Mouse (Mus musculus) liver, embryonic 16.5 days (tissue): Measurements from ENCODE around the gene 4933427D14Rik. TPM values are rescaled to one million over a fixed set of nuclear protein-coding genes. Genes with fewer than 3 reads are reported as not detected.

ENCODE experiments used
- ATAC-seq: fragments of 200-750 bp; cut with Nextera tagmentation; 2 replicates; pipeline ENCODE4 v1.8.0; 2017; ENCODE audit warnings: low read depth, mild to moderate bottlenecking, moderate number of reproducible peaks, moderate library complexity
- H3K27ac ChIP-seq: fragments of 300-500 bp; sonication (generic); 2 replicates; pipeline ENCODE4 v1.5.1; 2014; ENCODE audit warnings: mild to moderate bottlenecking, low read length
- H3K27me3 ChIP-seq: fragments of 300-500 bp; sonication (generic); 2 replicates; pipeline ENCODE4 v1.6.1; 2014; ENCODE audit warnings: low read depth, low read length, mixed read lengths; ENCODE audit not compliant: control insufficient read depth, insufficient read depth
- H3K36me3 ChIP-seq: fragments of 300-500 bp; sonication (generic); 2 replicates; pipeline ENCODE4 v1.6.1; 2014; ENCODE audit warnings: mild to moderate bottlenecking; ENCODE audit not compliant: control insufficient read depth, insufficient read depth
- H3K4me1 ChIP-seq: fragments of 300-500 bp; sonication (generic); 2 replicates; pipeline ENCODE4 v1.6.1; 2014; ENCODE audit warnings: low read depth, low read length, mixed read lengths; ENCODE audit not compliant: control insufficient read depth
- H3K4me2 ChIP-seq: fragments of 300-500 bp; sonication (generic); 2 replicates; pipeline ENCODE4 v1.6.1; 2014; ENCODE audit warnings: low read depth, low read length, mixed read lengths
- H3K4me3 ChIP-seq: fragments of 300-500 bp; sonication (generic); 2 replicates; pipeline ENCODE4 v1.5.1; 2014; ENCODE audit warnings: low read depth, mild to moderate bottlenecking, low read length
- H3K9ac ChIP-seq: fragments of 300-500 bp; sonication (generic); 2 replicates; pipeline ENCODE4 v1.6.1; 2014; ENCODE audit warnings: low read depth, low read length
- H3K9me3 ChIP-seq: fragments of 300-500 bp; sonication (generic); replicated peaks from 2 replicates; pipeline ENCODE4 v1.6.1; 2016; ENCODE audit warnings: low read length; ENCODE audit not compliant: control insufficient read depth
- WGBS: fragments of 180-500 bp; shearing (Covaris S2); extraction: QIAGEN DNeasy Blood & Tissue Kit; methylation state at CpG from one replicate; pipeline ENCODE4 v1.1.7; 2014; ENCODE audit not compliant: insufficient replicate concordance; 5-methylcytosine and 5-hydroxymethylcytosine counted together
- polyA plus RNA-seq: library from polyadenylated mRNA; unstranded; fragments of >200 nt; fragmentation: Nextera tagmentation; extraction: Ambion mirVana; gene quantifications from 2 replicates; pipeline ENCODE4 v1.2.1, GENCODE M21; 2015

Gene 4933427D14Rik
- polyA plus RNA-seq, 1 experiment from 2014 or later: 2.2 TPM

DNA sequence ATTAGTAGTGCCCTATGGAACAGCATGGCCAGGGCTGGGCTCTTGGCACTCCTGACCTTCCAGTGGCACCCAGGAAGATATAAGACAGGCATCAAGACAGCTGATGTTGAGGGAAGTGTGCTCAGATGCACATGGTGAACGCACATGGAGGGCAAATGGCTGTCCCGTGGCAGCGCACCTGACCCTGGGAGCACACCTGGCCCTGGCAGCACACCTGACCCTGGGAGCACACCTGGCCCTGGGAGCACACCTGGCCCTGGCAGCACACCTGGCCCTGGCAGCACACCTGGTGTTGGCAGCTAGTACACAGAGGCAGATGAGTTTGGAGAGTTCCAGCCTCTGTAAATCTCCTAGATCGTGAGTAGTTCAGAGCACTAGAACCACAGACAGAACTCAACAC lies 21.3 kb upstream of the 4933427D14Rik start:
- Histone ChIP-seq H3K9ac (no peak overlapping the region), H3K4me1 (no peaks in the 10 kb centered on the region), H3K27me3 (no peaks in the 10 kb centered on the region; the same call in 1 of the 2 replicates), H3K4me2 (no peak overlapping the region), H3K36me3 (no peaks in the 10 kb centered on the region), H3K4me3 (no peak overlapping the region), H3K9me3 (no peaks in the 10 kb centered on the region), H3K27ac (no peak overlapping the region)
- 72% methylated on average over 4 of the region's 4 CpGs for WGBS
- no peak for ATAC-seq

DNA sequence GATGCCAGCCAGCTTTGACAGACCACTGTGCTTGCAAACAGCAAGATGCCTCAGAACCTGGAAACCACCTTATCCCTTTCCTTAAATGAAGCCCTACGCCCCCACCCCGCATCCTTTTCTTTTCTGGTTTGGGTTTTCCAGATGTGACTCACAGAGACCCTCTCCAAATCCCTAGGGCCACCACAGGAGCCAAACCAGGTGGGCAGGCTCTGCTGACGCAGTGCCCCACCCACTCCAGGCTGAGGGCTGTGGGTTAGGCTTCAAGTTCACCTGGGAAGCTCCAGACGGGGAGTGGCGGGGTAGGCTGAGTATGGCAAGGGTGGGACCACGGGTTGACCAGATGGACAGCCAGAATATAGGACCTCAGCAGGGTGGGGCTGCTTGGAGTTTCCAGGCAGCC lies 19.6 kb upstream of the 4933427D14Rik start:
- Histone ChIP-seq H3K4me3 (no peak overlapping the region), H3K9me3 (no peaks in the 10 kb centered on the region), H3K36me3 (no peaks in the 10 kb centered on the region), H3K4me2 (no peak overlapping the region), H3K4me1 (no peaks in the 10 kb centered on the region), H3K27me3 (no peaks in the 10 kb centered on the region; the same call in 1 of the 2 replicates), H3K9ac (no peak overlapping the region), H3K27ac (no peak overlapping the region)
- ATAC-seq: no peak
- 57% methylated on average over 6 of the region's 6 CpGs for WGBS

DNA sequence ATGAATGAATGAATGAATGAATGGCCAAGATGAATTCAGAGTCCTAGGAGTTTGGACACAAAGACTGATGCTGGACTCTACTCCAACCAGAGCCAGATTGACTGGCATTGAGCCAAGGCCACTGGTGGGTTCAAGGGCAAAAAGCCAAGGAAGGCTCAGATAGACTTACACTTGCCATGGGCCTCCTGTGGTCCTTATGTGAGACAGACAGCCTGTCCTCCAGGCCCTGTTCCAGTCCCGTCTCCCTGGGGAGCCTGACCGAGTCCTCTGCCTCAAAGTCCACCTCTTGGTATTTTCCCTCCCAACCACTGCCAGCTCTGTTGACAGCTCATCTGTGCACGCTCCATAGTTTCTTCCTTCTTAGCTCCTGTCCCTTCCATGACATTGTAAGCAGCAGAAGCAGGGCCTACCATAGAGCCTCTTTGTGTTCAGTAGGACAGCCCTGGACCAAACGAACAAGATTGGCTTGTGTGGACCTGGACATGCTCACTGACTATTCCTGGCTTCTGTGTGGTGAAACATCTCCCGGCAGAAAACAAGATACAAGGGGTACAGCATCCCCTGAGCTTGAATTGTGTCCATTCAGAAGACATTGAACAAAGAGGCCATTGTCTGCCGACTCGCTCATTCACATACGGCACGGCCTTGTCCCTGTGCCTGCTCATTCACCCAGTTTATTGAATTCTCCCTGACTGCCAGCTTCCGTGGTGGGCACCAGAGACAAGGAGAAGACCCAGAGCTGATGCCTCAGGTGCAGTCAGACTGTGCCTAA lies 18.9 kb upstream of the 4933427D14Rik start:
- H3K36me3 ChIP-seq: no peaks in the 10 kb centered on the region
- H3K9ac ChIP-seq: no peak overlapping the region
- WGBS: 74% methylated on average over 10 of the region's 10 CpGs
- H3K27me3 ChIP-seq: no peaks in the 10 kb centered on the region; the same call in 1 of the 2 replicates
- no peak for ATAC-seq
- no peaks in the 10 kb centered on the region for H3K4me1 ChIP-seq
- no peak overlapping the region for H3K27ac ChIP-seq
- no peak overlapping the region for H3K4me2 ChIP-seq
- no peak overlapping the region for H3K4me3 ChIP-seq
- no peaks in the 10 kb centered on the region for H3K9me3 ChIP-seq

DNA sequence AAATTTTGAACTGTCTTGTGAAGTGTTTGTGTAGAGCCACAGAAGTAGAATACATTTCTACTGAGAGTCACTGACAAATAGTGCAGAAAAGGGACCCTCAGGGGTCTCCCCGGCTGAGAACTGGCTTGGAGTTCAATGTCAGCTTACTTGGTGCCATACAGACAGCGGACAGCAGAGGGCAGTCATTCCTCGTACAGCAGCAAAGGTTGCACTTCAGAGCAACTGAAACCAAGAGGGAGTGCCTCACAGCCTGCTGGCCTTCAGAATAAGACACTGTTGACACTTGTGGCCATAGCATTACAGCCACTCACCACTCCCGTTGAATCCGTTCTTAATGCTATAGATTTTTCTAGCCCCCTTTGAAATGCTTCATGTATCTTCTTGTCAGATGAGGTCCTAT lies 17.6 kb upstream of the 4933427D14Rik start:
- no peak overlapping the region for H3K4me3 ChIP-seq
- H3K27ac ChIP-seq: no peak overlapping the region
- 12% methylated on average over 5 of the region's 5 CpGs for WGBS
- H3K9ac ChIP-seq: no peak overlapping the region
- no peaks in the 10 kb centered on the region for H3K4me1 ChIP-seq
- no peaks in the 10 kb centered on the region for H3K36me3 ChIP-seq
- H3K27me3 ChIP-seq: no peaks in the 10 kb centered on the region; the same call in 1 of the 2 replicates
- no peaks in the 10 kb centered on the region for H3K9me3 ChIP-seq
- H3K4me2 ChIP-seq: no peak overlapping the region
- ATAC-seq: no peak

- Histone ChIP-seq H3K36me3 (no peaks in the 10 kb centered on the region), H3K9me3 (no peaks in the 10 kb centered on the region), H3K4me2 (no peak overlapping the region), H3K4me3 (no peak overlapping the region), H3K27ac (no peak overlapping the region), H3K27me3 (no peaks in the 10 kb centered on the region; the same call in 1 of the 2 replicates), H3K9ac (no peak overlapping the region), H3K4me1 (no peaks in the 10 kb centered on the region)
- no peak for ATAC-seq
- WGBS: 63% methylated on average over 4 of the region's 4 CpGs
These were observed 16.2 kb upstream of the 4933427D14Rik start for GRCm38 (mm10) chr11:72223414-72223813.

GRCm38 (mm10) chr11:72221278-72221677 lies 14.0 kb upstream of the 4933427D14Rik start:
- H3K9ac ChIP-seq: no peak overlapping the region
- no peak overlapping the region for H3K4me2 ChIP-seq
- H3K4me3 ChIP-seq: no peak overlapping the region
- H3K4me1 ChIP-seq: no peaks in the 10 kb centered on the region
- 14% methylated on average over 6 of the region's 6 CpGs for WGBS
- no peaks in the 10 kb centered on the region for H3K9me3 ChIP-seq
- H3K36me3 ChIP-seq: no peaks in the 10 kb centered on the region
- no peaks in the 10 kb centered on the region for H3K27me3 ChIP-seq
- no peak for ATAC-seq
- H3K27ac ChIP-seq: no peak overlapping the region

- H3K4me1 ChIP-seq: peaks cover 8% of the 10 kb centered on the region
- 69% methylated on average over 5 of the region's 5 CpGs for WGBS
- H3K36me3 ChIP-seq: no peaks in the 10 kb centered on the region
- ATAC-seq: no peak
- H3K9me3 ChIP-seq: no peaks in the 10 kb centered on the region
- no peak overlapping the region for H3K27ac ChIP-seq
- H3K9ac ChIP-seq: no peak overlapping the region
- no peaks in the 10 kb centered on the region for H3K27me3 ChIP-seq
- no peak overlapping the region for H3K4me2 ChIP-seq
- no peak overlapping the region for H3K4me3 ChIP-seq
These were observed 9.9 kb upstream of the 4933427D14Rik start for GRCm38 (mm10) chr11:72217116-72217515.

- WGBS: 2% methylated on average over 29 of the region's 29 CpGs
- peak; percentile 68 for ATAC-seq
- H3K4me1 ChIP-seq: peaks cover 8% of the 10 kb centered on the region
- peak within 1 kb of the TSS; percentile 100 for H3K4me2 ChIP-seq
- no peaks in the 10 kb centered on the region for H3K9me3 ChIP-seq
- peak within 1 kb of the TSS; percentile 76 for H3K9ac ChIP-seq
- H3K36me3 ChIP-seq: 0 out of 2 replicates have a peak, but pooled peaks cover 5% of the 10 kb centered on the region
- peak within 1 kb of the TSS; percentile 71 for H3K27ac ChIP-seq
- peak within 1 kb of the TSS; percentile 91 for H3K4me3 ChIP-seq
- no peaks in the 10 kb centered on the region for H3K27me3 ChIP-seq
These were observed 8.1 kb upstream of the 4933427D14Rik start, which contains the start of gene Med31 for GRCm38 (mm10) chr11:72215410-72215797. Gene Med31, minus strand, starts transcription at chr11:72215592.

DNA sequence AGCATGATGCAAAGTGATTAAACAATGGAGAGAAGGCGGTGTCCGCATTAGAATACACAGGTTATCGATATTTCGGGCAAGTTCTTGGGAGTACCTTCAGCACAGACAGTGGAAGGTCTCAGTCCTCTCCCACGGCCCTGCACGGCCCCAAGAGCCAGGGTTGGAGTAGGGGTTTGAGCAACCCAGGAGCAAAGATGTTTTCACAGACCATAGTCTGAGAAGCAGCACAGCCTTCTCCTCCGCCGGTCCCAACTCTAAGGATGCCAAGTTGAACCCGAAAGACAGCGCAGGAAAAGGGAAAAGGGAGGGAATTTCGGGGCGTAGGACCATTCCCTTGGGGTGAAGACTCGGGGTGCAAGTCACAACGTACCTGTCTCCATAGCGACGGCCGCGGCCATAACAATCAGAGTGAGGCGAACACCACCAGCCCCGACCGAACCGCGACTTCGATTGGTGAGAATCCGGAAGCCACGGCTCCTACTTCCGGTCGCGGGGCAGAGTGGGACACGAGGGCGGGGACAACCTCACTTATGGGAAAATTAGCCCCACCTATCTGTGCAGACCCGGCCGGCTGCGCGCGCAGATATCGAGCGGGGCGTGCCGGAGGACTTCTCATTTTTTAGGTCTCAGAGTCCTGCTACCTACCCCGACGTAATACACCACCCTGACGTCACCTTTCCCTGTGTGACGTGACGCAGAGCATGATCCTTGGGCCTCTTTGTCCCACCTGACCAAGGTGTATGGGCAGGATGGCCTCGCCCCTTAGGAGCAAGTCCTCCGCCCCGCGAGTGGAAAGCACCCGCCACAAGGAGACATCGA lies 7.5 kb upstream of the 4933427D14Rik start:
- H3K4me3 ChIP-seq: peak overlapping the region; percentile 91
- ATAC-seq: peak; percentile 95
- no peaks in the 10 kb centered on the region for H3K9me3 ChIP-seq
- WGBS: under 1% methylated on average over 51 of the region's 51 CpGs
- 0 out of 2 replicates have a peak, but pooled peaks cover 7% of the 10 kb centered on the region for H3K36me3 ChIP-seq
- H3K9ac ChIP-seq: peak overlapping the region; percentile 76
- peak overlapping the region; percentile 100 for H3K4me2 ChIP-seq
- H3K27ac ChIP-seq: peak overlapping the region; percentile 71
- peaks cover 8% of the 10 kb centered on the region for H3K4me1 ChIP-seq
- H3K27me3 ChIP-seq: no peaks in the 10 kb centered on the region
